Mouse (Mus musculus) right cerebral cortex, postnatal 25 days (tissue): ENCODE data around the gene 1700003E16Rik.
"Not testable (repeated sequence)": the region's sequence is repeated elsewhere in the genome, so short reads cannot be mapped to it uniquely, and the experiment has no call there.

Experiments
- DNase-seq: peaks from one replicate; pipeline ENCODE4 v3.0.0; 2022

Gene 1700003E16Rik

GRCm38 (mm10) chr6:83131469-83132034, 24.7 kb upstream of the 1700003E16Rik start:
- DNase-seq, result no peak

GRCm38 (mm10) chr6:83132176-83132919, 23.9 kb upstream of the 1700003E16Rik start:
- DNase-seq, result no peak

DNA sequence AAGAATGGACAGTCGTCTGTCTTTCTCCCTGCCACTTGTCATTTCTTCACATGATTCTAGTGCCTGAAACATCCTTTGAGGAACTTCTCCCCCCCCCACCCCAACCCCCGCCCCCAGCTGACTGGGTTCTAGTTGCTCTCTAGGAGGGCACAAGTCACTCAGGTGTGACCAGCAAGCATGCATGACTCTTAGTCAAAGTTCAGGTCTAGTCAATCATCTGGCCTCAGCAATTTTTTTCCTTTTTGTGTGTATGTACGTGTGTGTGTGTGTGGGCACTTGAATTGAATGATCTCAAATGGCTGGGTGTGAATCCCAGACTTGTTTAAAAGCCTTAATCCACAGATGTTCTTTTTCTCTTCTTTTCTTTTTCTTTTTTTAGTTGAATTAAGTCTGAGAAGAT, 22.0 kb upstream of the 1700003E16Rik start:
- DNase-seq, result no peak

DNA sequence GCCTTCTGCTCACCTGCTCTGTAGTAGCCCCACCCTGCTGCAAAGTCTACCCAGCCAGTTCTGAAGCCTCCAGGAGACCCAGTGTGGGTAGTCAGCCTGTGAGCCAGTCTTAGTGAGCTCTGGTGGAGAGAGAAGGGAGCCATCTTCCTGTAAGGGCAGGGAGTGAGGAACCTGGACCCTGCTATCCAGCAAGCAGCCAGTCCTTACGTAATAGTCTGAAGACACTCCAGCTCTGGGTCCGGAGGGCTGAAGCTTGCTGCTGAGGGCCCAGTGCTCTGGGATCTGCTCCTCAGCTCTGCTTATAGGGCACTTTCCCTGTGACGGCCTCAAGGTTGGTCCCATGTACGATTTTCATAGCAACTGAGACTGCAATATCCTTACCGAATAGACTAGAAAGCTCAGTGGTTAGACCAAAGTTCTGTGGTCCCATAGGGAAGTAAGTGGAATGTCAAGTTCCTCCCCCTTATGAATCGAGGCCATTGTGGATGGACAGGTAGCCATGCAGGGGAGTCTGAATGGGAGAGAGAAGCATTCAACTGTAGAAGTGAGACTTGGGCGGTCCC, 21.2 kb upstream of the 1700003E16Rik start, which contains the start of gene Rtkn:
Gene Rtkn, plus strand, starts transcription at position 513 of the 563 bp plus-strand sequence.
- no peak for DNase-seq

- DNase-seq, result no peak
These were observed 20.5 kb upstream of the 1700003E16Rik start for GRCm38 (mm10) chr6:83135571-83136161.

GRCm38 (mm10) chr6:83136291-83136880, 19.8 kb upstream of the 1700003E16Rik start:
- no peak for DNase-seq

DNA sequence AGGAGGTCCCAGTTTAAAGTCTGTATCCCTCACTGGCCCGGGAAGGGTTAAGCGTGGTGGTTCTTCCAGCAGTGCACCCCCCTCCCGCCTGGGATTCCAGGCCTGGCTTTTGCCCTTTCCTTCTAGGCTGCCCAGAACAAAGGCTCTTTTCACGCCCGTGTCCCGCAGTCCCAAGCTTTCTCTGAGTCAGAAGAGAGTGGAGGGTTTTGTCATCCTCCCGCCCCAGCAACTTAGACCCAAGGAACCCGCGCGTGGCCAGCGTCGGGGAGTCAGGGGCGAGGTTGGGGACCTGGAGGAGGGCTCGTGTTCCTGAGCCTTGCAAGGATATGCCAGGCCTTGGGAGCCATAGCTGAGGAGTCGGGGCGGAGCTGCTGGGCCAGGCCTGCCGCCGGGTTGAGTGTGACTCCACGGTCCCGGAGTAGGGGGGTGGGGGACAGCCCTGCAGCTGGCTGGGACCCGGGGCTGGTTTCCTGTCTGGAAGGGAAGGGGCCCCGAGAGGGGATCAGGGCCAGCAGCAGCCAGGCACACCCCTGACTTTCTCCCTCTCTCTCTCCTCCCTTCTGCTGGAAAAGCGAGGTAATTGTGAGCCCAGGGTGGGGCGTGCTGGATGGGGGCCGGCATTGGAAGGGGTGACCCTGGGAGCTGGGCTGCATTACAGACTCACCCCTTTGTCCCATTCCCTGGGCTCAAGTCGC, 19.2 kb upstream of the 1700003E16Rik start:
- DNase-seq, result no peak

- DNase-seq, result no peak
These were observed 18.6 kb upstream of the 1700003E16Rik start for GRCm38 (mm10) chr6:83137576-83137950.

DNA sequence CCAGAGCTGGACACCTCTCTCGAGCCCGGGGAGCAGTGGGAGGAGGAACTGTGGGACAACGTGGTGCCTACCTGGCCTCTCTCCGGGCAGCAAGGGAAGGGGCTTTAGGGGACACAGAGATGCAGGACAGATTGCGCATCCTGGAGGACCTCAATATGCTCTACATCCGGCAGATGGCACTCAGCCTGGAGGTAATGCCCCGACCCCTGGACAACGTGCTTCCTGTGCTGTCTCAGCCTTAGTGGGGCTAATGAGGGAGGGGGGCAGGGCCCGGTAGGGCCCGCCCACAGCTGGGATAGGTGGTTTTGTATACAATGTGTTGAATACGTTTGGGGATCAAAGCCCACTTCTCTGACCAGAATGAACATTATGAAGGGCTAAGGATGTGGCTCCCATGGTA, 18.1 kb upstream of the 1700003E16Rik start:
- no peak for DNase-seq

GRCm38 (mm10) chr6:83140044-83140443, 16.2 kb upstream of the 1700003E16Rik start:
- DNase-seq, result no peak

GRCm38 (mm10) chr6:83141636-83142035, 14.6 kb upstream of the 1700003E16Rik start:
- DNase-seq, result no peak

DNA sequence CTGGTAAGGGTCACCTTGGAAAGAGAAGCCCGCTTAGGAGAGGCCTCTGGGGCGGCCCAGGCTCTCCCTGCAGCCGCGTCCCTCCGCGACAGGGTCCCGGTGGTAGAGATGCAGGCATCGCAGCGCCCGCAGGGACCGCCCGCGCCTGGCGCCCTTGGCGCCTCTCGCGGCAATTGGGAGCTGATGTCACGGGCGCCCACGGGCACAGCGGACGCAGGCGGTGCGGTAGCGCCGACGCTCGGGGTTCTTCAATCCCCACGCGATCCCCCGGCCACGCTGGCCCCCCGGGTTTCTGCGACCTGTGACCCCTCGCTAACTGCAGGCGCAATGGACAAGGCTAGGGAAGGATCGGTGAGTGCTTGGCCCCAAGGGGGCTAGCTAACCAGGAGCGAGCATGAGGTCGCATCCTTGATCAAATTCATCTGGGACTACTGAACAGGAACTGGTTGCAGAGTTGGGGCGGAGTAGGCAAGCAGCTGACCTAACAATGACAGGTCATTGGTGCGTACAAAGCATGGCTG, 13.9 kb upstream of the 1700003E16Rik start:
- DNase-seq, result peak; percentile 76

GRCm38 (mm10) chr6:83142886-83143285, 13.3 kb upstream of the 1700003E16Rik start:
- no peak for DNase-seq

DNA sequence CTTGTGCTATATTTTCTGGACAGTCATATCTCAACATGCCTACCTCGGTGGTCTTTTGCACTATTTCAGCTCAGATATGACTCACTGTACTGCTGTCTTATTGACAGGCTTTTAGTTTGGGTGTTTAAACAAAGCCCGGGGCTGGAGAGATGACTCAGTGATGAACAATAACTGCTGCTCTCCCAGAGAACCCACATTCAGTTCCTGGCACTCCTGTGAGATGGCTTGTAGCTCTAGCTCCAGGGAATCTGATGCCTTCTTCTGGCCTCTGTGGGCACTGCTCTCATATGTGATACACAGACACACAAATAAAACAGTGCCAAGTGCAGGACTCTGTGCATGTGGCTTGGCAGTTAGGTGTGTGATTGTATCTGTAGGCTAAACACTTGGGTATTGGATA, 11.0 kb upstream of the 1700003E16Rik start:
- no peak for DNase-seq

DNA sequence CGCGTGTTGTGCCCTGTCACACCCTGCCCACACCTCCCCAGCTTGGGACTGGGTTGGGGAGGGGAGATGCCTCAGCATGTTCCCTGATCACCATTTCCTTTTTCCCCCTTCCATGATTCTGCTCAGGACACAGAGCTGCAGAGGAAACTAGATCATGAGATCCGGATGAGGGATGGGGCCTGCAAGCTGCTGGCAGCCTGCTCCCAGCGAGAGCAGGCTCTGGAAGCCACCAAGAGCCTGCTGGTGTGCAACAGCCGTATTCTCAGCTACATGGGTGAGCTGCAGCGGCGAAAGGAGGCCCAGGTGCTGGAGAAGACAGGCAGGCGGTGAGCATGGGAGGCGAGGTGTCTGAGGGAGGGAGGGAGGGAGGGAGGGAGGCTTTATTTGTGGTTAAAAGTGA, 10.4 kb upstream of the 1700003E16Rik start:
- no peak for DNase-seq

DNA sequence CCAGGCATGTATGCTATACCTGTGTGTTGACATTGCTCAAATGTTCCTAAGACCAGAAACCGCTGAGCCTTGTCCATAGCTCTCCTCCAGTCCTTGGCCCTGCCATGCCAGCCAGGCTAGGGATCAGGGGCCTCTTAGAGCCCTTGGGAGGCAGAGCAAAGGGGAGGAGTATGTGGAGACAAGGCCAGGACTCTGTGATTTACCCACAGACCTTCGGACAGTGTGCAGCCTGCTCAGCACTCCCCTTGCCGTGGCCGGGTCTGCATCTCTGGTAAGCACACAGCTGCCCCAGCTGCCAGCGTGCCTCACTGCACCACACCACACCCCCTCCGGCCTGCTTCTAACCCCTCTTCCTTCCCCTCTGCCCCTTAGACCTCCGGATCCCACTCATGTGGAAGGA, 8.9 kb upstream of the 1700003E16Rik start:
- DNase-seq, result no peak

- DNase-seq, result no peak
These were observed 4.5 kb upstream of the 1700003E16Rik start for GRCm38 (mm10) chr6:83151721-83152120.

DNA sequence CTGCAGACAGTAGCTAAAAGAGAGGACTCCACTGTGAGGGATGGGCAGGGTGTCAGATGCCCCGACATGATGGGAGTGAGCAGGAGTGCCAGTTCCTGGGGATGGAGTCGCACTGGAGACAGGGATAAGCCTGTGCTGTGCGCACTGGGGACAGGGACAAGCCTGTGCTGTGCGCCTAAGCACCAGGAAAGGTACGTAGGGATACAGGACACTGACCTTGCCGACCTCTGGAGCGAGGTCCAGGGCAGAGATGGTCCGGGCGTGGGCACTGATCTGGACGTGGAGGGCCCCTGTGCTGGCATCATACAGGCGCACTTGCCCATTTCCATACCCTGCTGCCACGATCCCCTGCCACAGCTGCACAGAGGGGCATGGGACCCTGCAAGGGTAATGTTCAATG, 3.2 kb upstream of the 1700003E16Rik start:
- no peak for DNase-seq

- no peak for DNase-seq
These were observed 2.7 kb upstream of the 1700003E16Rik start for GRCm38 (mm10) chr6:83153485-83153884.

GRCm38 (mm10) chr6:83155552-83156238, 509 bp upstream of the 1700003E16Rik start:
- DNase-seq, result no peak

- not testable (repeated sequence) for DNase-seq
These were observed 3.3 kb downstream of the 1700003E16Rik start for GRCm38 (mm10) chr6:83159456-83159855.

DNA sequence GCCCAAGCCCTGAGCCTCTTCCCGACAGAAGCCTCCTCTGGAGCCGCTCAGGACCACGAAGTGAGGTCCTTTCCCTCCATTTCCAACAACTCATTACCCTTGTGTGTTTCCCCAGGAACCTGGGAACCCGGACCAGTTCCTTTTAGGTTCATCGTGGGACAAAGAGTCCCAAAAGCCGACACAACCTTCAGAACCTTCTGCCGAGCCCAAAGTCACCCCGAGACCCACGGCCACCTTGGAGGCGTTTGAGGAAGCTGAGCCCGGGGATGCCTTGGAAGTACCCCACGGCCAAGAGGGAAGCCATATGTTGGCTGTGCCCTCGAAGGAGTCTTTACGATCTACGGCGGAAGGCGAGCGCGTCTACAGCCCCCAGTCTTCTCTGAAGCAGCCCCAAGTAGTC, 5.2 kb downstream of the 1700003E16Rik start:
- no peak for DNase-seq
